Mouse (Mus musculus): ENCODE measurements around the gene Bmper. TPM values are rescaled to one million over a fixed set of nuclear protein-coding genes. Genes with fewer than 3 reads are reported as not detected.

Bmper gene
- polyA plus RNA-seq, 1 experiment from 2014 or later: 21.0 TPM

GRCm38 (mm10) chr9:23485851-23486250, 263.0 kb downstream of the Bmper start:
- no peaks in the 10 kb centered on the region for H3K9me3 ChIP-seq (ENCODE audit: low read length)
- no peak overlapping the region for H3K4me2 ChIP-seq (replicated peaks; ENCODE audit: low read depth, low read length)
- ATAC-seq (ENCODE audit: low FRiP score, low TSS enrichment): no peak
- H3K27me3 ChIP-seq (ENCODE audit: insufficient read depth, low read length): no peaks in the 10 kb centered on the region
- H3K4me1 ChIP-seq (ENCODE audit: insufficient read depth, low read length): no peaks in the 10 kb centered on the region
- H3K27ac ChIP-seq (ENCODE audit: low read length): no peak overlapping the region
- no peak overlapping the region for H3K4me3 ChIP-seq (ENCODE audit: low read length)
- 79% methylated on average over 4 of the region's 4 CpGs for WGBS
- no peak overlapping the region for H3K9ac ChIP-seq (replicated peaks; ENCODE audit: low read length)
- no peaks in the 10 kb centered on the region for H3K36me3 ChIP-seq (ENCODE audit: insufficient read depth, low read length)

GRCm38 (mm10) chr9:23486725-23487378, 264.0 kb downstream of the Bmper start:
- WGBS: 45% methylated on average over 5 of the region's 5 CpGs
- Histone ChIP-seq H3K27me3 (ENCODE audit: insufficient read depth, low read length) (no peaks in the 10 kb centered on the region), H3K4me3 (ENCODE audit: low read length) (no peak overlapping the region), H3K9me3 (ENCODE audit: low read length) (no peaks in the 10 kb centered on the region), H3K4me1 (ENCODE audit: insufficient read depth, low read length) (no peaks in the 10 kb centered on the region), H3K36me3 (ENCODE audit: insufficient read depth, low read length) (no peaks in the 10 kb centered on the region), H3K27ac (ENCODE audit: low read length) (no peak overlapping the region), H3K4me2 (replicated peaks; ENCODE audit: low read depth, low read length) (no peak overlapping the region), H3K9ac (replicated peaks; ENCODE audit: low read length) (no peak overlapping the region)
- no peak for ATAC-seq (ENCODE audit: low FRiP score, low TSS enrichment)

GRCm38 (mm10) chr9:23488265-23488664, 265.4 kb downstream of the Bmper start:
- no peak overlapping the region for H3K4me2 ChIP-seq (replicated peaks; ENCODE audit: low read depth, low read length)
- no peaks in the 10 kb centered on the region for H3K9me3 ChIP-seq (ENCODE audit: low read length)
- H3K27me3 ChIP-seq (ENCODE audit: insufficient read depth, low read length): no peaks in the 10 kb centered on the region
- no peak for ATAC-seq (ENCODE audit: low FRiP score, low TSS enrichment)
- no peaks in the 10 kb centered on the region for H3K4me1 ChIP-seq (ENCODE audit: insufficient read depth, low read length)
- no peaks in the 10 kb centered on the region for H3K36me3 ChIP-seq (ENCODE audit: insufficient read depth, low read length)
- WGBS: 91% methylated on average over 5 of the region's 5 CpGs
- no peak overlapping the region for H3K4me3 ChIP-seq (ENCODE audit: low read length)
- H3K9ac ChIP-seq (replicated peaks; ENCODE audit: low read length): no peak overlapping the region
- H3K27ac ChIP-seq (ENCODE audit: low read length): no peak overlapping the region

- no peak for ATAC-seq (ENCODE audit: low FRiP score, low TSS enrichment)
- Histone ChIP-seq H3K9ac (replicated peaks; ENCODE audit: low read length) (no peak overlapping the region), H3K36me3 (ENCODE audit: insufficient read depth, low read length) (no peaks in the 10 kb centered on the region), H3K9me3 (ENCODE audit: low read length) (no peaks in the 10 kb centered on the region), H3K4me3 (ENCODE audit: low read length) (no peak overlapping the region), H3K4me2 (replicated peaks; ENCODE audit: low read depth, low read length) (no peak overlapping the region), H3K27ac (ENCODE audit: low read length) (no peak overlapping the region), H3K27me3 (ENCODE audit: insufficient read depth, low read length) (no peaks in the 10 kb centered on the region), H3K4me1 (ENCODE audit: insufficient read depth, low read length) (no peaks in the 10 kb centered on the region)
- 84% methylated on average over 4 of the region's 4 CpGs for WGBS
These were observed 272.5 kb downstream of the Bmper start for GRCm38 (mm10) chr9:23495400-23495799.

- WGBS: 27% methylated on average over 3 of the region's 3 CpGs
- ATAC-seq (ENCODE audit: low FRiP score, low TSS enrichment): no peak
- Histone ChIP-seq H3K4me2 (replicated peaks; ENCODE audit: low read depth, low read length) (no peak overlapping the region), H3K9ac (replicated peaks; ENCODE audit: low read length) (no peak overlapping the region), H3K4me3 (ENCODE audit: low read length) (no peak overlapping the region), H3K27me3 (ENCODE audit: insufficient read depth, low read length) (no peaks in the 10 kb centered on the region), H3K27ac (ENCODE audit: low read length) (no peak overlapping the region), H3K36me3 (ENCODE audit: insufficient read depth, low read length) (no peaks in the 10 kb centered on the region), H3K4me1 (ENCODE audit: insufficient read depth, low read length) (no peaks in the 10 kb centered on the region), H3K9me3 (ENCODE audit: low read length) (no peaks in the 10 kb centered on the region)
These were observed 274.8 kb downstream of the Bmper start for GRCm38 (mm10) chr9:23497626-23498025.

- no peaks in the 10 kb centered on the region for H3K36me3 ChIP-seq (ENCODE audit: insufficient read depth, low read length)
- H3K4me1 ChIP-seq (ENCODE audit: insufficient read depth, low read length): no peaks in the 10 kb centered on the region
- H3K9ac ChIP-seq (replicated peaks; ENCODE audit: low read length): no peak overlapping the region
- no peaks in the 10 kb centered on the region for H3K9me3 ChIP-seq (ENCODE audit: low read length)
- ATAC-seq (ENCODE audit: low FRiP score, low TSS enrichment): peak; percentile 88; the same call in 1 of the 2 replicates
- no peak overlapping the region for H3K4me2 ChIP-seq (replicated peaks; ENCODE audit: low read depth, low read length)
- no peaks in the 10 kb centered on the region for H3K27me3 ChIP-seq (ENCODE audit: insufficient read depth, low read length)
- no peak overlapping the region for H3K4me3 ChIP-seq (ENCODE audit: low read length)
- H3K27ac ChIP-seq (ENCODE audit: low read length): no peak overlapping the region
- 17% methylated on average over 1 of the region's 1 CpGs for WGBS
These were observed 311.0 kb downstream of the Bmper start for GRCm38 (mm10) chr9:23533870-23534269.

Measured in kidney, embryonic 16.5 days (tissue).